Mouse (Mus musculus) limb, embryonic 14.5 days (tissue): ENCODE measurements at regions not wholly inside any gene's neighbourhood (a gene's known extent, or its start where the extent isn't known, plus 50 kb on each side); places are given as distances from the start of the nearest gene placed in this dataset.
"Not testable (repeated sequence)": the region's sequence is repeated elsewhere in the genome, so short reads cannot be mapped to it uniquely, and the experiment has no call there.

Experiments used
- ATAC-seq: fragments of 200-750 bp; cut with Nextera tagmentation; 2 replicates; pipeline ENCODE4 v1.8.0; 2017; ENCODE audit warnings: low read depth, moderate number of reproducible peaks, moderate TSS enrichment; ENCODE audit not compliant: low FRiP score
- DNase-seq: peaks from one replicate; pipeline ENCODE4 v3.0.0-alpha.2; 2015; ENCODE audit warnings: low spot score
- H3K27ac ChIP-seq: fragments of 300-500 bp; sonication (generic); replicated peaks from 2 replicates; pipeline ENCODE4 v1.5.1; 2014; ENCODE audit warnings: low read depth, mild to moderate bottlenecking, low read length, moderate library complexity, mixed read lengths
- H3K27me3 ChIP-seq: fragments of 300-500 bp; sonication (generic); 2 replicates; pipeline ENCODE4 v1.6.1; 2014; ENCODE audit warnings: low read length, mixed read lengths; ENCODE audit not compliant: control insufficient read depth, insufficient read depth
- H3K36me3 ChIP-seq: fragments of 300-500 bp; sonication (generic); 2 replicates; pipeline ENCODE4 v1.6.1; 2014; ENCODE audit warnings: mild to moderate bottlenecking, low read length, moderate library complexity, mixed read lengths; ENCODE audit not compliant: control insufficient read depth, insufficient read depth
- H3K4me1 ChIP-seq: fragments of 300-500 bp; sonication (generic); 2 replicates; pipeline ENCODE4 v1.6.1; 2014; ENCODE audit warnings: antibody characterized with exemption, low read length, mixed read lengths; ENCODE audit not compliant: control insufficient read depth, insufficient read depth
- H3K4me2 ChIP-seq: fragments of 300-500 bp; sonication (generic); replicated peaks from 2 replicates; pipeline ENCODE4 v1.6.1; 2014; ENCODE audit warnings: low read depth, mild to moderate bottlenecking, low read length, moderate library complexity; ENCODE audit not compliant: severe bottlenecking
- H3K4me3 ChIP-seq: fragments of 300-500 bp; sonication (generic); replicated peaks from 2 replicates; pipeline ENCODE4 v1.5.1; 2014; ENCODE audit warnings: low read length
- H3K9ac ChIP-seq: fragments of 300-500 bp; sonication (generic); 2 replicates; pipeline ENCODE4 v1.6.1; 2014; ENCODE audit warnings: mild to moderate bottlenecking, low read depth, low read length, moderate library complexity; ENCODE audit not compliant: severe bottlenecking
- H3K9me3 ChIP-seq: fragments of 300-500 bp; sonication (generic); 2 replicates; pipeline ENCODE4 v1.6.1; 2016; ENCODE audit warnings: low read length; ENCODE audit not compliant: control insufficient read depth
- POLR2A ChIP-seq: fragments of 200-500 bp; IDR thresholded peaks from 2 replicates; pipeline ENCODE4 v1.8.0; 2012; ENCODE audit warnings: inconsistent platforms, mild to moderate bottlenecking, moderate library complexity, borderline replicate concordance; ENCODE audit not compliant: insufficient read depth, insufficient read length; ENCODE audit errors: extremely low read depth
- WGBS: fragments of 180-500 bp; shearing (Covaris S2); extraction: QIAGEN DNeasy Blood & Tissue Kit; methylation state at CpG from one replicate; pipeline ENCODE4 v1.1.7; 2014; 5-methylcytosine and 5-hydroxymethylcytosine counted together

DNA sequence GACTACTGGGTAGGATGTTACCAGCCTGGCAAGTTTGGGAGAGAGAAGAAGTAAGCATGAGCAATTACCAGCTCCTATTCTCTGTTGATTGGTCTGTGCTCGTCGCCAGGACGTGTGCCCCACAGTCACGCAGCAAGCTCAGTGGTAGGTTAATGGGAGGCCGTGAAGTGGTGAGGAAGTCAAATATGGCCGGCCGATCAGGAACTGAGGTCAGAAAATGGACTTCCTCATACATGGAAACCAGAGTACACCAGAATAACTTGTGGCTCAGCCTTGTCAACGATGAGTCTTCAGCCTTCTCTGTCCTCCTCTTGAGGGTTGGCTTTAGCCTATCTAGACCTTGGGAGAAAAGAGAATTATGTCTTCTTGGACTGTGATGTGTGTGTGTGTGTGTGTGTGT lies 250.3 kb downstream of the Pten start:
- no peak for TF ChIP-seq POLR2A
- Histone ChIP-seq H3K4me1 (no peaks in the 10 kb centered on the region), H3K36me3 (no peaks in the 10 kb centered on the region), H3K4me3 (no peak overlapping the region), H3K9ac (no peak overlapping the region), H3K27me3 (no peaks in the 10 kb centered on the region), H3K4me2 (no peak overlapping the region), H3K27ac (no peak overlapping the region), H3K9me3 (no peaks in the 10 kb centered on the region)
- no peak for DNase-seq
- ATAC-seq = no peak
- WGBS = 89% methylated on average over 8 of the region's 8 CpGs

DNA sequence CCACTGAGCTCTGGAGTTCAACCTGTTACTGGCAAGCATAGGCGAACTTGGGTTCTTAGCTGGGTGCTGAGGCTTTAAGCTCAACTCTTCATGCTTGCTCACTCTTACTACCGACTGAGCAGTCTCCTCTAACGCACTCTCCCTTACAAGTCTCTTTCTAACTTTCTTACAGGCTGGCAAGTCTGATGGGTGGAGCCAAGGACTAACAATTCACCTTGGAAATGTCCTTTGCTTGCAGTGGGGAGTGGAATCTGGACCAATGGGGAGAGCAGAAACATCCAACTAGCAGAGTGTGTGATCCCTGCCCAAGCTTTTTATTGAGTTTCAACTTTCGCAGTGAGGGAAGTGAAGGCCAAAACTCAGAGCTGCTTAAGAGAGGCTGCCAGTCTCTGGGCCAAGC lies 250.8 kb downstream of the Pten start:
- DNase-seq = no peak
- no peaks in the 10 kb centered on the region for H3K27me3 ChIP-seq
- no peaks in the 10 kb centered on the region for H3K36me3 ChIP-seq
- H3K4me3 ChIP-seq = no peak overlapping the region
- no peak for ATAC-seq
- H3K9me3 ChIP-seq = no peaks in the 10 kb centered on the region
- no peaks in the 10 kb centered on the region for H3K4me1 ChIP-seq
- H3K9ac ChIP-seq = no peak overlapping the region
- 83% methylated on average over 4 of the region's 4 CpGs for WGBS
- no peak for TF ChIP-seq POLR2A
- no peak overlapping the region for H3K27ac ChIP-seq
- no peak overlapping the region for H3K4me2 ChIP-seq

DNA sequence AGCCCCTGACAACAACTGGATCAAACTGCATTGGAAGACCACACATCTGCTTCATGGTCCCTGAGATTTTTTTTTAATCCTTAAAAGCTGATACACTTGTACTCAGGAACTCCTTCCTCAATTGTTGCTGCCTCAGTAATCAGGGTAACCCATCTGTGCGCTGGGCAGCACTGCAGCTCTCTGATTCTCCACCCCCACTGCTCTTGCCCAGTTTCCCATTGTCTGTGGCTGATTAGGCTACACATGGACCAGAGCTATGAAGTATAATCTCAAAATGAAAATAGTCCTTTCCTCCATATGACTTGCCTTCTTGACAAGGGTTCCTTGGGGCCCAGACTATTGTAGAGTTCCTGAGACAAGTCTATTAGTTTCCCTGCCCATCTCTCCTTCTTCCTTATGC lies 251.5 kb downstream of the Pten start:
- 100% methylated on average over 1 of the region's 1 CpGs for WGBS
- no peaks in the 10 kb centered on the region for H3K9me3 ChIP-seq
- H3K27ac ChIP-seq = no peak overlapping the region
- no peaks in the 10 kb centered on the region for H3K27me3 ChIP-seq
- DNase-seq = no peak
- no peak for ATAC-seq
- no peak overlapping the region for H3K9ac ChIP-seq
- no peaks in the 10 kb centered on the region for H3K4me1 ChIP-seq
- no peak for TF ChIP-seq POLR2A
- no peaks in the 10 kb centered on the region for H3K36me3 ChIP-seq
- H3K4me2 ChIP-seq = no peak overlapping the region
- H3K4me3 ChIP-seq = no peak overlapping the region

DNA sequence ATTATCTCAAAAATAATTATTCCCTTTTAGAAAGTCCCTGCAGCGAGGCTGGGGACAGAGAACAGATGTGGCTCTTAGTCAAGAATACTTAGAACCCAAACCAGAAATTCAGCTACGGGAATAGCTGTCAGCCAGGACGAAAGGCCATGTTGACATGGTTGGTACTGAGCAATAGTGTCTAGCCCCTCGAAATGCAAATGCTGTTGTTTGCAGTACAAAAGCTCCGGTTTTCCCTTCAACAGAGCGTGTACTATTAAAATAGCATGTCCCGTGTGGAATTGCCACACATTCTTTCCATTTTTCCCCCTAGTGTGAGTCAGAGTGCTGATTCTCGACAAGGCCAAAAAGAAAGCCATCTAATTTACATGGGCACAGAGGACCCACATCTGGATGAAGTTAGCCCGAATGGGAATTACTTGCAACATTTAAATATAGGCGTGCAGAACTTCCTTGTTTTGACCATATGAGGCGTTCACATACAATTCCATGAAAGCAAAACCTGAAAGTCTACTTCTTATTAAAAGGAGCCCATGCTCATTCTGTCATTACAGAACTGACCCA lies 253.7 kb downstream of the Pten start:
- H3K4me3 ChIP-seq = no peak overlapping the region
- DNase-seq = no peak
- TF ChIP-seq POLR2A = no peak
- no peaks in the 10 kb centered on the region for H3K36me3 ChIP-seq
- H3K27ac ChIP-seq = no peak overlapping the region
- no peak for ATAC-seq
- H3K4me1 ChIP-seq = no peaks in the 10 kb centered on the region
- no peaks in the 10 kb centered on the region for H3K27me3 ChIP-seq
- H3K9me3 ChIP-seq = no peaks in the 10 kb centered on the region
- no peak overlapping the region for H3K4me2 ChIP-seq
- H3K9ac ChIP-seq = no peak overlapping the region
- 48% methylated on average over 11 of the region's 11 CpGs for WGBS

DNA sequence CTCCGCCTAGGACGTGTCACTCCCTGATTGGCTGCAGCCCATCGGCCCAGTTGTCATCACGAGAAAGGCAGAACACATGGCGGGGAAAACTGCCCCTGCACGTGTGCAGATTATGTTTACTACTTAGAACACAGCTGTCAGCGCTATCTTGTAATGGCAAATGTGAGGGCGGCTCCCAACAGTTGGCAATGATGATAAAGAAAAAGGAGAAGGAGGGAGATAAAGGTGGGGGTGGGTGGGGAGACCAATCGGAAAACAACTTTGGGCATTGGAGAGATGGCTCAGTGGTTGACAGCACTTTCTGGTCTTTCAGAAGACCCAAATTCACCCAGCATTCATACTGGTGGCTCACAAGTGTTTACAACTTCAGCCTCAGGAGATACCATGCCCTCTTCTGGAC lies 257.6 kb downstream of the Pten start:
- H3K36me3 ChIP-seq, H3K9ac ChIP-seq, ATAC-seq, H3K4me3 ChIP-seq, H3K27ac ChIP-seq, H3K27me3 ChIP-seq, DNase-seq, H3K9me3 ChIP-seq, H3K4me1 ChIP-seq, H3K4me2 ChIP-seq: not testable (repeated sequence)
- WGBS = 85% methylated on average over 9 of the region's 9 CpGs

DNA sequence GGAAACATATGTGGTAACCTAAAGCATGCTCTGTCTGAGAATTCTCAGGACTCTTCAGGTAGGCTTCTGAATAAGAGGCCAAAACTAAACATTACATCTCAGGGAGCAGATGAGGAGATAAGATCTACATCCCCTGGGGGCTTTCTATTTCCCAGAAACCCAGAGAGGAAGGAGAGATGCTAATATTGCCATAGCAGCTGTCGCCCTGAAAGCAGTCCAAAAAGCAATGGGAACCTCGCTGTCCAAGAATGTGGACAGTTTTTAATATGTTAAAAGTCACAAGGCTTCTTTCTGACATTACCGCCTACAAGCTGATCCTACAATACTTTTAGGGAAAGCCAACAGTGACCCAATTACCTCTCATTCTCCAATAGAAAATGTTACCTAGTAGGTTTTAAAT lies 263.9 kb downstream of the Pten start:
- no peak for DNase-seq
- no peak for TF ChIP-seq POLR2A
- no peak overlapping the region for H3K4me2 ChIP-seq
- no peak overlapping the region for H3K27ac ChIP-seq
- no peaks in the 10 kb centered on the region for H3K9me3 ChIP-seq
- H3K4me1 ChIP-seq = no peaks in the 10 kb centered on the region
- H3K9ac ChIP-seq = no peak overlapping the region
- no peak for ATAC-seq
- H3K4me3 ChIP-seq = no peak overlapping the region
- no peaks in the 10 kb centered on the region for H3K36me3 ChIP-seq
- WGBS = 84% methylated on average over 3 of the region's 3 CpGs
- no peaks in the 10 kb centered on the region for H3K27me3 ChIP-seq
